Mouse (Mus musculus) heart, embryonic 14.5 days (tissue): Measurements from ENCODE around the gene Gm30191. TPM values are rescaled to one million over a fixed set of nuclear protein-coding genes. Genes with fewer than 3 reads are reported as not detected.

Experiments used
- ATAC-seq: fragments of 200-750 bp; cut with Nextera tagmentation; 2 replicates; pipeline ENCODE4 v1.8.0; 2017; ENCODE audit warnings: low read depth, moderate TSS enrichment; ENCODE audit not compliant: insufficient number of reproducible peaks, insufficient read depth, low FRiP score
- H3K27ac ChIP-seq, 2 experiments: fragments of 200-500 bp in 1 of 2; fragments of 300-500 bp in 1 of 2; sonication (generic) in 1 of 2; replicated peaks in 1 of 2; 2 replicates each; pipeline ENCODE4 v1.5.1; 2012 to 2014; ENCODE audit warnings: low read depth in 2 of 2, low read length in 2 of 2, control low read depth in 1 of 2, mild to moderate bottlenecking in 1 of 2, mixed read lengths in 1 of 2; ENCODE audit not compliant: control insufficient read depth in 1 of 2, insufficient read depth in 1 of 2
- H3K27me3 ChIP-seq: fragments of 300-500 bp; sonication (generic); 2 replicates; pipeline ENCODE4 v1.6.1; 2014; ENCODE audit warnings: mild to moderate bottlenecking, low read length, control low read depth; ENCODE audit not compliant: control insufficient read depth, insufficient read depth
- H3K36me3 ChIP-seq: fragments of 300-500 bp; sonication (generic); 2 replicates; pipeline ENCODE4 v1.6.1; 2014; ENCODE audit warnings: mild to moderate bottlenecking, control low read depth, low read length, mixed read lengths; ENCODE audit not compliant: control insufficient read depth, insufficient read depth
- H3K4me1 ChIP-seq, 2 experiments: fragments of 200-500 bp in 1 of 2; fragments of 300-500 bp in 1 of 2; sonication (generic) in 1 of 2; 2 replicates each; pipeline ENCODE4 v1.6.1; 2012 to 2014; ENCODE audit warnings: low read length in 2 of 2, control low read depth in 1 of 2, mixed read lengths in 1 of 2; ENCODE audit not compliant: control insufficient read depth in 2 of 2, insufficient read depth in 2 of 2
- H3K4me2 ChIP-seq: fragments of 300-500 bp; sonication (generic); 2 replicates; pipeline ENCODE4 v1.6.1; 2014; ENCODE audit warnings: mild to moderate bottlenecking, low read length
- H3K4me3 ChIP-seq, 2 experiments: fragments of 200-500 bp in 1 of 2; fragments of 300-500 bp in 1 of 2; sonication (generic) in 1 of 2; 2 replicates each; pipeline ENCODE4 v1.5.1; 2012 to 2014; ENCODE audit warnings: low read length in 2 of 2, mild to moderate bottlenecking in 2 of 2, control low read depth in 1 of 2, low read depth in 1 of 2, moderate library complexity in 1 of 2; ENCODE audit not compliant: control insufficient read depth in 1 of 2, insufficient read depth in 1 of 2
- H3K9ac ChIP-seq: fragments of 300-500 bp; sonication (generic); 2 replicates; pipeline ENCODE4 v1.6.1; 2014; ENCODE audit warnings: mild to moderate bottlenecking, low read length
- H3K9me3 ChIP-seq: fragments of 300-500 bp; sonication (generic); 2 replicates; pipeline ENCODE4 v1.6.1; 2016; ENCODE audit warnings: low read length, control low read depth; ENCODE audit not compliant: control insufficient read depth
- WGBS: fragments of 180-500 bp; shearing (Covaris S2); extraction: QIAGEN DNeasy Blood & Tissue Kit; methylation state at CpG from one replicate; pipeline ENCODE4 v1.1.7; 2014; 5-methylcytosine and 5-hydroxymethylcytosine counted together
- polyA plus RNA-seq: library from polyadenylated mRNA; unstranded; fragments of >200 nt; fragmentation: Nextera tagmentation; extraction: Ambion mirVana; gene quantifications from 2 replicates; pipeline ENCODE4 v1.2.1, GENCODE M21; 2014

Gm30191 gene
- polyA plus RNA-seq, 1 experiment from 2014 or later, result not detected

DNA sequence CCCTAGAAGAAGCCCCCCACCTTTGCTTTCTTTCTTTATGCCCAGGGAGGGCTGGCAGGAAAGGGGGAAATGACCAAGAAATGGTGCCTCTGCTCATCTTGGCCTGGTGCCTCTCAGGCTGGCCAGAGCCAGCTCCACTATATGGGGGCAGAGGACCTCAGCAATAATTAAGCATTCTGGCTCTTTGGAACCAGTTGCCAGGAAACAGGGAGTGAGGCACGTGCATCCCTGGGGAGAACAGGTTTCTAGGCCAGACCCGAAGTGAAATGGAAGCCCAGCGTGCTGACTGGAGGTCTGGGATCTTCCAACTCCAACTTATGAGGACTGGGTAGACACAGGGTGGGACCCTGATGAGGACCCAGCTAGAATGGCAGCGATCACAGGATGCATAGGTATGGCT lies 479 bp upstream of the Gm30191 start:
- H3K4me1 ChIP-seq, result peaks cover 21 to 22% of the 10 kb centered on the region in 2 experiments
- no peaks in the 10 kb centered on the region for H3K9me3 ChIP-seq
- no peak overlapping the region for H3K9ac ChIP-seq
- H3K4me2 ChIP-seq, result no peak overlapping the region
- WGBS, result 55% methylated on average over 4 of the region's 4 CpGs
- H3K36me3 ChIP-seq, result no peaks in the 10 kb centered on the region
- no peak for ATAC-seq
- H3K27ac ChIP-seq, result no peak overlapping the region
- peaks cover 29% of the 10 kb centered on the region for H3K27me3 ChIP-seq
- no peak overlapping the region for H3K4me3 ChIP-seq

DNA sequence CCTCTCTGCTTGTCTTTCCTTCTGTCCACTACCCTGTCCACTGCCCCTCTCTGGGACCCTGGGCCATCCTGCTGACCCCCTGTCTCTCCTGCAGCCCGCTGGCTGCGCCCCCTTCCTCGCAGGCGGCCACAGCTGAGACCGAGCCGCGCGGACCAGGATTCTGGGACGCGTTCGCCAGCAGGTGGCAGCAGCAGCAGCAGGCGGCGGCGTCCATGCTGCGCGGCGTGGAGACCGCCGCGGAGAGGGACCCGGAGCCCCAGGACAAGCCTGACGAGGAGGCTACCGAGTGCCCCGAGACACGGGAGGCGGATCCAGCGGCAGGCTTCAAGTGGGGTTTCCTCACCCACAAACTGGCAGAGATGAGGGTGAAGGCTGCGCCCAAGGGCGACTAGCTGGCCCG lies 2.9 kb downstream of the Gm30191 start:
- H3K27me3 ChIP-seq, result peaks cover 42% of the 10 kb centered on the region
- H3K4me1 ChIP-seq, result peaks cover 40 to 45% of the 10 kb centered on the region in 2 experiments
- H3K4me3 ChIP-seq, result peak overlapping the region; percentile 46 to 48
- no peaks in the 10 kb centered on the region for H3K36me3 ChIP-seq
- H3K4me2 ChIP-seq, result peak overlapping the region; percentile 88
- no peaks in the 10 kb centered on the region for H3K9me3 ChIP-seq
- no peak for ATAC-seq
- H3K27ac ChIP-seq, result no peak overlapping the region
- WGBS, result 2% methylated on average over 30 of the region's 30 CpGs
- H3K9ac ChIP-seq, result no peak overlapping the region

DNA sequence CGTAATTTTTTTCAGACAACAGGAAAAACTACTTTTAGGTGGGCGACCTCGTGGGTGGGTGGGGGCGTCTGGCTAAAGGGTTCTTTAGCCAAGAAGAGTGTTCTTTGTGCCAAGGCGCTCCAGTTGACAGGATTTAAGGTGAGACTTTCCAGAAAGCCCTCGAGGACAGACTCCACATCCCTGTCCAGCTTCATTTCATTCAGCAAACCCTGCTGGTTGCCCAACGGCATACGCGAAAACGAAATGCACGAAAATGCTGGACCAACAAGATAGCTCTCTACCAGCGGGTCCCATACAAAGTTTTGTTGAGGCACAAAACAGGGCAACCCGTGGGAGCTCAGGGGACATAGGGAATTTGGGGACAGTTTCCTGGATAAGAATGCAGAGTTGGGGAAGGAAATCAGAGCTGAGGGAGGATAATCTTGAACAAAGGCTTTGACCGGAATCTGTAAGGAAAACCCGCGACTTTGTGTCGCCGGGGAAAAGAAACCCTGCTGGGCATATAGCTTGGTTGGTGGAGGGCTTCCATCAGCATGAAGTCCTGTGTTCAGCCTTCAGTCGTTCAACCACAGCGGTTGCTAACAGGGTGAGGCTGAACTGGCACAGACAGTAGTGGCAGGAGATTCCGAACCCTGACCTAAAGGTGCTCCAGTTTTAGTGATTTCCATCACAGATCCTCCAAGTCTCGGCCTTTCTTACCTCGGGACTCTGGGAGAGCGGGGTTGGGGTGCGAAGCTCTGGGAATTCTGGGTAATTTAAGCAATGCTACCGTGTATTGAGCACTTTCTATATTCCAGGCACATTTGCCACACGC lies 3.6 kb downstream of the Gm30191 start:
- Histone ChIP-seq H3K27ac (no peak overlapping the region), H3K4me1 (peaks cover 37 to 41% of the 10 kb centered on the region in 2 experiments), H3K9ac (0 out of 2 replicates have a peak overlapping the region, but pooled peaks have one; percentile 13), H3K9me3 (no peaks in the 10 kb centered on the region), H3K4me2 (peak overlapping the region; percentile 88), H3K36me3 (no peaks in the 10 kb centered on the region), H3K27me3 (peaks cover 42% of the 10 kb centered on the region), H3K4me3 (peak overlapping the region; percentile 46 to 48; a peak in 3 of 4 replicates)
- ATAC-seq, result no peak
- 16% methylated on average over 27 of the region's 27 CpGs for WGBS

DNA sequence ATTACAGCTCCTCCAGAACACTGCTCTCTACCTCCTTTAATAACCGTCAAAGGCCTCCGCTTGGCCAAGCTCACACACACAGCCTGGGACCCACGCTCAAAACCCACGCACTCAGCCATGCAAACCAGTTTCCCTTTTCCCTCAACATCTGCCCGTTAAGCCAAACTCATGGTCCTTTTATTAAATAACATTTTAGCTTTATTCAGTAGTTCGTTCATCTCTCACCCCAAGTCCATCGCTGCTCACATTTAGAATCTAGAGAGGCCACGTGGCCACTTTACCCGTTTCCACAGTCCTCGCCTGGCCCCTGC lies 4.2 kb downstream of the Gm30191 start:
- Histone ChIP-seq H3K36me3 (no peaks in the 10 kb centered on the region), H3K9ac (peak overlapping the region; percentile 69), H3K27ac (no peak overlapping the region), H3K27me3 (peaks cover 42% of the 10 kb centered on the region), H3K4me2 (peak overlapping the region; percentile 88), H3K9me3 (no peaks in the 10 kb centered on the region), H3K4me1 (peaks cover 34 to 40% of the 10 kb centered on the region in 2 experiments), H3K4me3 (peak overlapping the region; percentile 48 to 49)
- ATAC-seq, result no peak
- WGBS, result 21% methylated on average over 10 of the region's 10 CpGs

DNA sequence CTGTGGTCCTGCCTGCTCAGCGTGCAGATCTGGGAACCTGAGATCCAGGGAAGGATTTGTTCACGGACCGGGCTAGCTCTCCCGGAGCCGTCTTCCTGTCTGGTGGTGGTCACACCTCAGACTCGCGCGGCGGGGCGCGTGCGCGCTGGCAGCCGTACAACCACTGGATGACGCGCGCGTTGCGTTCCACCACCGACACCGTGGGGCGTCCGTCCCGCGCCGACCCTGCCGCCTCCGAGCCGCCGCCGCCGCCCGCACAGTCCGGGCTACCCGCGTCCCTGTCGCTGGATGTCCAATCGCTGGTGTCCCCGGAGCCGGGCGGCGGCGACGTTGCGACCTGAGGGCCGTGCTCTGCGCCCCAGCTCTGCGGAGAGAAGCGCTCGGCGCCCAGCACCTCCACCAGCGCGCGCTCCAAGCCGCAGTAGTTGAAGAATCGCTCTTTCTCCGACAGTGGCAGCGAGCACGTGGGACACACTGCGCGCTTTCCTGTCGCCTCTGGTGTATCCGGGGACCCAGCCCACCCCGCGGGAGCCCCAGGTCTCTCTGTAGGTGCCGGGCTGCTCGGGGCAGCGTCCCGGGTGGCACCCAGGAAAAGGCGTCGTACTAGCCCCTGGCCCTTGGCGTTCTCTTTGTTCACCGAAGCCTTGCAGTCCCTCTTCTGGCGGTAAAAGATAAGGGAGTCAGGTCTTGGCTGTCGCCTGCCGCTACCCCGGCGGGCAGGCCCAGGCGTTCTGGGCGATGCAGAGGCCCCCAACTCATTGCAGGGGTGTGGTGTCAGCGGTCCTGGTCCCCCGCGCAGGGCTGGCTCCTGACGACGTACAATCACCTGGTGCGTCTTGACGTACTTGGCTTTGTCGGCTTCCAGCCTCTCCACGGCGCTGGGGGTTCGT lies 4.8 kb downstream of the Gm30191 start:
- Histone ChIP-seq H3K9me3 (no peaks in the 10 kb centered on the region), H3K27me3 (peaks cover 39% of the 10 kb centered on the region), H3K36me3 (no peaks in the 10 kb centered on the region), H3K4me1 (peaks cover 40 to 46% of the 10 kb centered on the region in 2 experiments), H3K4me3 (peak overlapping the region; percentile 48 to 49), H3K4me2 (peak overlapping the region; percentile 88), H3K27ac (no peak overlapping the region), H3K9ac (peak overlapping the region; percentile 69)
- 0 out of 2 replicates have a peak, but pooled peaks have one; percentile 15 for ATAC-seq
- WGBS, result 1% methylated on average over 82 of the region's 91 CpGs

DNA sequence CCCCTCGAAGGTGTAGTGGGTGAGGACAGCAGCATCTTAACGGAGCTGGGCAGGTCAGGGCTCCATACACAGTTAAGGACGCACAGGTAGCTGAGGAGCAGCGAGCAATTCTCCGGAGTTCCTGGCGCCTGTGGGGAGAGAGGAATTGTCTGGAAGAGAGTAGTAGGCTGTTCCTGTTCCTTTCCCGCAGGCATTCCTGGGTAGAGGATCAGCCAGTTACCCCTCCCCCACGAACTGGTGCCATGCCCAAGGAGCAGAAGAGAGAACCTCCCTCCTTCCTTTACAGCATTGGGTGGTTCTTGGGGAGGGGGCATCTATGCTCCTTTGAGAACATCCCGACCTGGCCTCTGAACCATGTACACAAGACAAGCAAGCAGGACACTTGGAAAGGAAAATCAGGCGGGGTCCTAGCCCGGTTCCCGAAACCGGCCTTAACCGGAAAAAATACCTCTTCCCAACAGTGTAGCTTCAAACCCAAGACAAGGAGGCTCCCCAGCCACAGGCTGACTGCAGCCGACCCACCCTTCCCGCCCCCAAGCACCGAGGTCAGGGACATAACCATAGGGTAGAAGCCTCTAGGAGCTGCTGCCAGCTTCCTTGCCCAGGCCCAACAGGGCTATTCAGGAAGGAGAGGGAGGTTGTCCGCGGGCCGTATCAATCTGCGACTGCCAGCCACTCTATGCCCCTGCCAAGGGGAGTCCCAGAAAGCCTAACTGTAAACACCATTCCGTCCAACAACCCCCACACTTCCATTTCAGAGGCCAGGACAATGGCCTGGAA lies 5.6 kb downstream of the Gm30191 start:
- Histone ChIP-seq H3K9ac (peak overlapping the region; percentile 69), H3K27me3 (peaks cover 31% of the 10 kb centered on the region), H3K4me1 (peaks cover 47 to 54% of the 10 kb centered on the region in 2 experiments), H3K36me3 (no peaks in the 10 kb centered on the region), H3K27ac (no peak overlapping the region; a peak in 1 of 4 replicates), H3K4me3 (peak overlapping the region; percentile 48 to 49), H3K9me3 (no peaks in the 10 kb centered on the region), H3K4me2 (peak overlapping the region; percentile 88)
- WGBS, result 27% methylated on average over 22 of the region's 22 CpGs
- no peak for ATAC-seq
